Mouse (Mus musculus) common myeloid progenitor, adult 5-6 weeks (primary cell): ENCODE measurements at regions not wholly inside any gene's neighbourhood (a gene's known extent, or its start where the extent isn't known, plus 50 kb on each side); places are given as distances from the start of the nearest gene placed in this dataset.

Experiments used
- ATAC-seq: replicated peaks from 2 replicates; pipeline ENCODE4 v1.8.0; 2016; ENCODE audit warnings: low read depth, mild to moderate bottlenecking, moderate TSS enrichment, inconsistent platforms; ENCODE audit not compliant: poor library complexity, severe bottlenecking

DNA sequence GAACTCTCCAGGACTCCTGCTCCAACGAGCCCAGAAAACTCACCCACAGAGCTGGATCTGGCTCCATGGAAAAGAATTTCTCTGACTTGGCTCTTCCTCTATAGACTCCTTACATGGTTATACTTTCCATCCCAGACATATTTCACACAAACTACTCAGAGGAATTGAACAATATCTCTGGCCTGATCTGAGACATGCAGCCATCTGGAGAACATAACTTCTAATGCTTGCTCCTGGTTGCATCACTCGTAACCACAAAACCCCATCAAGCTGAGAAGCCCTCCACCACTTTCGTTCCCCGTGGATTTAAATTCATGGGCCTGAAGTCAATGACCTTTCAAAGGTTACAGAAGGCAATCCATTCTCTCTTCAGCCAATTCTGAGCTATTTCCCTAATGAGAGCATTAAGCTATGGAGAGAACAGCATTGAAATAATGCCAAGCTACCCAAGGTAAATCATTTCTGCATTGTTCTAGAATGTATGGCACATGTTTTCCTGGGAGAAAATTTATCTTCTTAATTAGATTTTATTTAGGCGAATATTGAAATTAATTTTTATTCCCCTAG is 294.0 kb upstream of the Acvr2a start:
- peak; percentile 87 for ATAC-seq

DNA sequence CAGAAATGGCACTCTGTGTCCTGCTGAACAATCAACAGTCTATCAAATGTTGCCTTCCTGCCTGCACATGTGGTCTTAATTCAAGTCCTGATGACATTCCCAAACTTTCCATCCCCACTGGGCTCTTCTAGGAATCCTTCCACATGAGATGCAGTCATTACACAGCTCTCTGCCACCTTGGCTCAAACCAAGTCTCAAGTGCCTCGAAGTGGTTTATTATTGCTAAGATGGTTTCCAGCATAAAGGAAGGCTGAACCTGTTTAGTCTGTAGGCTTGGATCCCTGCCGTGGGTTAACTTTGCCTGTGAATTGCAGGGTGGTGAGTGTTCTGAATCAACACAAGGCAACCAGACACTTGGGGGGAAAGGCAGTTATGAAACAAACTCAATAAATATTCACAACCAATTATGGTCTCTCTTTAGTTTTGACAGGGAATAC is 293.4 kb upstream of the Acvr2a start:
- no peak for ATAC-seq

DNA sequence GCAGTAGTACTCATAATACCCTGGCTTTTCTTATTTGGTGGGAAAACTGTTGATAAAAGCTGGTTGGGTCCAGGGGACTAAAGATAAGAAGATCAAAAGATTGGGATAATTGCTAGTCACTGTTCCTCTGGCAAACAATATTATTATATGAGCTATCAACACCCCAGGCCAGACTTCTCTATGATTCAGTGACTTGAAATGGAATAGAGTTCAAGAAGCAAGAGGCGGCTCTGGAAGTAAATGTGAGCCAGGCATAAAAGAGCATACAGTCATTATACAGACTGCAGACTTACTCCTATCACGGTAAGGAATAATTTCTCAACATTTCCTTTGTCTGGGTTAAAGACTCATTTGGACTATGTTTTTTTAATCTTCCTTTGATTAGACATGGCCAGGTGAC is 278.5 kb upstream of the Acvr2a start:
- no peak for ATAC-seq

DNA sequence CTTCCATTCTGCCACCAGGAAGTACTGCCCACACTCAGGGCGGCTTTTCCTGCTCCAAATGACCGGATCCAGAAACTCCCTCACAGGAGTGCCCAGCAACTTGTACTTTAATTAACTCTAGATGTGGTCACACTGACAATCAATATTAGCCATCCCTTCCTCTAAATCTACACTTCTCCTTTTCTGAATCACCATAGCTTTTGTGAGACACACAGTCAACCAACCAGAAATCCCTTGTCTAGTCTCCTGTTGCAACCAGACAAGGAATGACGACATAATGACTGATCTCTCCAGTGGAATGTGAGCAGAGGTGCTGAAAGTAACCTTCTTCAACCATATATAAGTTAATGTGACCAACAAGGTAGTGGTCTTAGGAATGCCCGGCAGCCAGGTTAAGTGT is 277.0 kb upstream of the Acvr2a start:
- ATAC-seq = peak; percentile 72; the same call in 1 of the 2 replicates

DNA sequence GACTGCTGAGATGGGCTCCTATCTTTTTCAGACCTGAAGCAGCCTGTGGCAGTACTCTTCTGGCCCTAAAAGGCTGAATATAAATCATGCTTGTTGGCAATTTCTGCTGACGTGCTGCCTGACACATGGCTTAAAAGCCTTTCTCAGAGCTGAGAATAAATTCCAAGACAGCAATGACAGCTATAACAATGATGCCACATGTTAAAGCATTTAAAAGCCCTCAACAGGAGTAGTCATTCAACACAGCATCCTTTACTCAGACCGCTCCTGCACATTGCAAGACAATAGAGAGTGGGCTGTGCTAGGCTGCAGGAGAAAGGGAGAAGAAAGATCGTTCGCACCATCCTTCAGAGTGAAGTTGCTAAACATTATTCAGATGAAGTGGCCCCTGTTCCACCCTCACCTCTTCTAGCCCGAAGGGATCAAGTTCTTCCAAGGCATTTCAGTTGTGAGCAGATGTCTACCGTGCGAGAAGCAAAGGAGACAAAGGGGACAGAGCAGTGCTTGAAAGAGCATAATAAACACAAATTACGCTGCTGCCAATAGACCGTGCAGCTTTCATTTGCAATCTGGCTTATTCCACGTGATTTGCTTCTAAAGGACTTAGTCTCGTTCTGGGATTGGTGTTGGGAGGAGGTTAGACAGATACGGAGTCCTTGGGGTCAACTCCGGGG is 275.1 kb upstream of the Acvr2a start:
- ATAC-seq = no peak

DNA sequence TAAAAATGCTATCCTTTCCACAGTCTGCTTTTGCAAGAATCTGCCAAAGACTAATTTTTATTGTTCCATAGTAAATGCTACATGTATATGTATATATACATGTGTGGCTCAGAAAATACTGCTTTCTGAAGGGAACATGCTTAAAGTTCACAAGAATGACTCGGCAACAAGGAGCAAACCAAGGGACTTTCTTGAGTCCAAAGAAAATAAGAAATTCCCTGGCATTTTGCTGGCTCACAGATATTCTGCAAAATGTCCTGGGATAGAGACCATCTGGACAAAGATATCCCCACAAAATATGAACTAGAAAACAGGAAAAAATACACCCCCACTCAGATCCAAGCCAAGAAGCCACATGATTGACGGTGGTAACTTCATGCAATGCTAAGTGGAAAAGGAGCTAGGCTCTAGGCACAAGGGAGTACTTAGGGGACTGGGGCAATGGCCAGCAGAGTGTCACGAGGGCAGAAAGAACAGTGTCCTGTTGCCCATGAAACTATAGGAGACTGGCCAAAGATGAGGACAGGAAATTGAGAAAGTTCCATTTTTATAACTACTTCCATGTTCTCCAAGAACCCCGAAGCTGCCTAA is 274.3 kb upstream of the Acvr2a start:
- no peak for ATAC-seq

DNA sequence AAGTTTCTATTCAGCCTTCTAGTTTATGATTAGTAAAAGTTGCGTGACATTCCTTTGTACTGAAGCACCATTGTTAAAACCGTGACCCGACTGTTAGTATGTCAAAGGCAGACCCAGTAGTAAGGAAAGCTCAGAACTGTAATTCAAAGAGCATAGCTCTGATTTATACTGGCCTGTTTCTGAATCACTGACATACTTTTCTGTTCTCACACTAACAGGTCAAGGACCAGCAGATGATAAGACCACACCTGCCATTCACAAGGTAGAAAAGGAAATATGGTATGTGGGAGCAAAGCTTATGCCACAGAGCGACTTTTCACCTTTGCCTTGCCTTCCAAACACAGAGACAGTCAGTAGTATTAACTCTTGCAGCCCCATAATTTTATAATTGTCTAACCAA is 269.5 kb upstream of the Acvr2a start:
- no peak for ATAC-seq

DNA sequence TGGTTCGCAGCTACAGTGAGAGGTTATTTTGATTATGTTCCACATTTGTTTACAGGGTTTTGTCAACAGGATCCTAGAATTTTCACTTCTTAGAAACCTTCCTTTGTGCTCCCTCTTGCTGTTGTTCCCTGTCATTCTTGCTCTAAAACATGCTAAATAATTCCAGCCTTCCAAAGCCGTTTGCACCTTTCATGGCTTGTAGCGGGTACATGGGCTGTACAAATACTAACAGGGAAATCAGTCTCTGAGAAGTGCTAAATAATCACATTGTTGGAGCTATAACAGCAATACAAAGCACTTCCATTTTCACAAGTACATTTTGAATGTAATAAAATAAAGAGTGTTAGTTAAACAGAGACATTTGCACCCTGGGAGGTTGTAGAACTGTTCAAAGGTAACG is 268.8 kb upstream of the Acvr2a start:
- ATAC-seq = no peak

DNA sequence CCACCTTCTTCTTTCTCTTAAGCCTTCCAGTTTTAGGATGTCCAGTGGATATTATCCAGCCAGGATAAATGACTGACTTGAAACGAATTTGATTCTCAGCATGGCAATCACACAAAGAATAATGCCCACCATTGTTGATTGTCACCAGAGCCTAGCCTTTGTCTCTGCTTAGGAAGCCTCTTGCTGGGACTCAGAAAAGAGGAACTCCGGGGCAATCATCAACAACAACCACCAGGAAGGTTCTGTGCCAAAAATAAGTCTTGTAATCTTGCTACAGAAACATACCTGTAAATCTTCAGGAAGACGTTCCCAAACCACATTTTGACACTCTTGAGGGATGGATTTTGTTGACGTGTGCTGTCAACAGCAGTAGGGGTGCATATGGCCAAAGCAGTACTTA is 268.2 kb upstream of the Acvr2a start:
- peak; percentile 87 for ATAC-seq

DNA sequence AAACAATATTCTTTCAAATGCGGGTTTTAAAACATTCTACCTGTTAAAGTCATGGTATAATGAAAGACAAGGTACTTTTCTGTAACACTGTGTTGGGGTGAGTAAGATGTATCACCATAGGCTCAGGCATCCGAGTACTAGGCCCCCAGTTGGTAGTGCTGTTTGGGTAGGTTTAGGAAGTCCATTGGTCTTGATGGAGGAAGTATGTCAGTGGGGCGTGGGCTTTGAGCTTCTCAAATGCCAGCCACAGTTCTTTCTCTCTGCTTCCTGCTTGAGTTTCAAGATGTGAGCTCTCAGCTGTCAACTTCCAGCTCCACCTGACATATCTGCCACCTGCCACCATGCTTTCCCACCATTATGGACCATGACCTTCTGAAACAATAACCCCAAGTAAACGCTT is 267.7 kb upstream of the Acvr2a start:
- ATAC-seq = peak; percentile 54; the same call in 1 of the 2 replicates

DNA sequence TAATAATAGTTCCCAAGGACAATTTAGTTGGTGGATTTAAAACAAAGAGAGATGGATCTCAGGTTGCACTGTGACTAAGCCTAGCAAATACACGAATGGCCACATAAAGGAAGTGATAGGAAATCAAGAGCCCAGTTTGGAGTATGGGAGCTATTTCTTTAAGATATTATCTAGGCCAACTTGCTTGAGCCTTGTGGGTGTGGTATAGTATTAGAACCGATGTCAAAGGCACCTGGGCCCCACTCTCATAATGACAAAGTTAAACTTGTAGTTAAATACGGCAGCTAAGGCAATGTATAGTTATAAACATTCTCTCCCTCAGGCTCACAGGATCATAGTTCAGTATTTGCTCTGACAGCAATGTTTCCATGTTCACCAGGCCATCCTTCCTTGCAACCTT is 257.3 kb upstream of the Acvr2a start:
- no peak for ATAC-seq

DNA sequence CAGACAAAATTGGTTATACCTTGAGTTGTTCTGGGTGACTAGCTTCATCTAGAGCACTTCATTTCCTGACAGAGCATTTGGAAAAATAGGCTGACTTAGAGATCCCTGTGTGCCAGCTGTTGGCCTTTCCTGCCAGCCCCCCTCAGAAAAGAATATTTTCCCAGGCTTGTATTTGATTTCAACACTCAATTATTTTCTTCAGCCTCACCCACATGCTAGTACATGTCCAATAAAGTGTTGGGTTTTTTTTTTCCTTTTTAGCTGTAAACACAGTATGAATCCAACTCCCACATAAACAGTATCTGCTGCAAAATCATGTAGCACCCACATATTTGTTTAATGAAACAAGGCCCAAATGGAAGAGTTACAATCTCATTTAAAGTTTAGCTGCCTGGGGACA is 256.8 kb upstream of the Acvr2a start:
- ATAC-seq = no peak

DNA sequence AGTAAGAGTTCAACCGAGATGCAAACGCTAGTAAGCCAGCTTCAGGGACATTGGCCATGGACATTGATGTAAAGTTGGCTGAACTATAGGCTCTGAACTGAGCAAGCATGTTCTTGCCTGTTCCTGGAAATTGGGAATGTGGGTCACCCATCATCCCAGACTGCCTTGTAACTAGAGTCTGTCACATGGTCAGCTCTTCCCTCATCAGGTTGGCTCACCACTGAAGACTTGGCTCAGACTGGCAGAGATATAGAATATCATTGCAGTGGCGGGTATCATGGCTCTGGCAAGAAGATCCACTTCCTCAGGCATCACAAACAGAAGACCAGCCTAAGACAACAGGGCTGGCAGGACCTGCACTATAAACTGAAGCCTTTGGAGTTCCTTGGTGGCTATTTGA is 255.3 kb upstream of the Acvr2a start:
- no peak for ATAC-seq

DNA sequence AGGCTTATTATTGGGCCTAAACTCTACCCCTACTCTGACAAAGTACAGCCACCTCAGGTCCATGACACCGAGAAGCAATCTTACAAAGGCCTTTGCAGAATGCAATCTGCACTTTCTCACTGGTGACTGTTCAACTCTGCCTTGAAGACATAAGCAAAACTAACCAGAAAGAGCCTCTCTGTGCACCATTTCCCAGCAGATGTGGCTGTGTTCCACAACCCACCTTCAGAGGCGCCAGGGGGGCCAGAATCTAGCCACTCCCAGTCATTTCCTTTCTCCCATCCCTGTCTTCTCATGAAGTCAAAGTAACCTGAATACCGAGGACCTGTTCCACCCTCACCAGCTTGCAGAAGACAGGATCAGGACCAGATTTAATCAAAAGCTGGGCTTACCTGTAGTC is 250.3 kb upstream of the Acvr2a start:
- no peak for ATAC-seq

DNA sequence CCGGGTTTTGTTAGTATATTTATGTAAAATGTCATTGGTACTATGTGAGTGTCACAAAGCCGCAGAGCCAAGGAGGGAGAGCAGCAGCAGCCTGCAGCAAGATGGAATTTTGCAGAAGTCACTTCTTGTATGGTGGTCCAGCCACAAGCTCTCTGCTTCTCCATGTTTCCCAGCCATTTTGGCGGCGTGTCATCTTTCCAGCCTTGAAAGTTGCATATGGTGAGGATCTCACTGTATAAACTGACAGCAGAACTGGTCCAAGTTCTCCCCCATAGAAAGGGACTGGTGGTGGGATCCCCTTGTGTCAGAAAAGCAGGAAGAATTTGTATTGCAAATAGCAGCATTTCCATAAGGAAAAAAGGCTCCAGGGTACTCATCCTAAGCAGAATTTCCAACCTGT is 249.7 kb upstream of the Acvr2a start:
- 0 out of 2 replicates have a peak, but pooled peaks have one; percentile 22 for ATAC-seq

DNA sequence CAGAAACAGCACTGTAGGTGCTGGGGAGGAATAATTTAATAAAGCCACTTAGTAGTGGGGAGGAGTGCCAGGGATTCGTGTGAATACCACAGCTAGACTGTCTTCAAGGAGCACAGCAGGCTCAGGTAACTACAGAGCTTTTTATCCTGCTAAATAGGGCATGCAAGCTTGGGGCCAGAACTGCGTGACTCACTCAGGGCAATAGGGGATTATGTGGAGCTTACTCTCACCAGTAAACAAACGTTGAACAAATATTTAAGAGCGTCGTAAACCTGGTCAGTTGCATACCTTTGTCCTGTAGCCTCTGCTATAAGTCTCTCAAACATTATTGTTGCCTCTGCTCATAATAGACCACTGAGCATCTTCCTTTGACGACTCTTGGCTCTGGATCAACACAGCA is 246.0 kb upstream of the Acvr2a start:
- no peak for ATAC-seq

DNA sequence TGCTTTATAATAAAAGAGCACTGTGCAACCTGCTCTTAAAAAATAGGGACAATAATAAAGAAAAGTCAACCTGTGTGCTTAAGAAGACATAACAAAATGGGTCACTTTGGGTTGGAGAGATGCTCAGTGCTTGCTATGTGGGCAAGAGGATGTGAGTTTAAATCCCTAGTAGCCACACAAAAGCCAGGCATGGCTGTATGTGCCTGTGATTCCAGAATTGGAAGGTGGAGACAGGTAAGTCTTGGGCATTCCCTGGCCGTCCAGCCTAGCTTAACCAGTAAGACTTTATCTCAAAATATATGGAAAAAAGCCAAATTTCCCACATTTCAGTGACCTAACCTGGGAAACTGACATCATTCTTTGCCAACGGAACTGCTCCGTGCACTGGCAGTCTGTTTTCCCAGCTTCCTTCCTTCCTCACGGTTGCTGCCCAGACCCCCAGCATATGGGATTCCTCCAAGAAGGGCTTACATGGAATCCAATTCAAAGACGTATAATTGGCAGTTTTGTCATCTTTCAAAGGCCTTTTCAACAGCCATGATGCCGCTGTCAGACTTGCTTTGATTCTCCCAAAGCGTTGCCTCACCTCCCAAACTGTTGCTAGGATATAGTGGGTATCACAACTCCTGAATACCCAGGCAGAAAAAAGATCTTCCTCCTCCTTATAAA is 227.6 kb upstream of the Acvr2a start:
- no peak for ATAC-seq

DNA sequence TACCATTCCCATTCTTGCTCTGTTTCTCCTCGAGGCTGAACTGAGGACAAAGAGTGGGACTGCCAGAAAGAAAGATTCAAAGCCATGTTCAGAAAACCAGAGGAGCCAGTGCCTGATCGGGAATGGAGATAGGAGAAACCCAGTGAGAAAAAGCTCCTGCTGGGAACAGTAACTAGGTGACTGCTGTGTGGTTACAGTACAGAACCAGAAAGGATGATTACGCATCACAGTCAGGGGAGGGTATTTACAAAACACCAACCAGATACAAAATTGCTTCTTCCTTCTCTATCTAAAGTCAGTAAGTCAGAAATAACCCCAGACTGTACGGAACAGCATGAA is 227.1 kb upstream of the Acvr2a start:
- ATAC-seq = no peak

DNA sequence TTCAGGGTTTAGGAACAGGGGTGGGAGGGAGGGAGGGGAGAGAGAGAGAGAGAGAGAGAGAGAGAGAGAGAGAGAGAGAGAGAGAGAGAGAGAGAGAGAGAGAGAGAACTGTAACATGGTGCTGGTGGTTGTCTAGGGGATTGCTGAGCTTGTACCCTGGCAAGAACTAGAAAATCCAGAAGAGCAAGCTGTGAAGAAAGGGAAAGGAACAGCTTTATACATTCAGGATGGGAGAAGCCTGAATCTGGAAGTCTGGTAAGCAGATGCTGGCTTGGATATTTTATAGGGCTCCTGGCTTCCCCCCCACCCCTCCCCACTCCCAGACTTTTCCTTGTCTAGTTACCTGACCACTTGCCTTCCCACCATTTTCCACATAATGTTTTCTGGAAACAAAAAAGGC is 224.2 kb upstream of the Acvr2a start:
- ATAC-seq = no peak

DNA sequence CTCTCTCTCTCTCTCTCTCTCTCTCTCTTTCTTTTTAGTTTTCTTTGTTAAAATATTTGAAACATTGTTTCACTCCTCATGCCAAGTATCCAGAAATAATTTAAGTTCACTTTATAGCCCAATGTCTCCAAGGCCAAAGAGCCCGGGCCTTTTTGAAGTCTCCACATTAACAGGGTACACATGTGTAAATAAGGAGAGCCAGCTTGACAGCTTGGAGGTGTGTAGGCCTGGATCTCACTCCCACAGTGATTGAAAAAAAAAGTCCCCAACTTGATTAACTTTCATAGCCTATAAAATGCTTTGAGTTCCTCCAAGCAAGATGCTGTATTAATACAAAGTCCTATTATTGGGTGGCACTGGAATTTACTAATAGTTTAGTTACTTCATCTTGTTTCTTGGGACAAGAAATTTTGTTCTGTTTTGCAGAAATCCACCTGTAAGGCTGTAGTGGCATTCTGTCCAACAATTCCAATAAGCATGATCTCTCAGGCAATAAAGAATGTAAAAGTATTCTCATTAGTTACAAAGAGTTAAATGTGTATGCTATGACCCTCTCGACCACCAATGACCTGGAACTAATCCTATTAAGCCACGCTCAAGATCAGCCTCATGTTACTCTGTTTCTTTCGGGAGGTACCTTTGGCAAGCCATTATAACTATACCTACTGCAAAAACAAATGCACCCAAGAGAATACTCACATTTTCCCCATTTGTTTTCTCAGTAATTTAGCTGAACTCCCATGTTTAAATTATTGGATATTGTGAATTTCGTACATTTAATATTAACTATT is 215.9 kb upstream of the Acvr2a start:
- no peak for ATAC-seq

DNA sequence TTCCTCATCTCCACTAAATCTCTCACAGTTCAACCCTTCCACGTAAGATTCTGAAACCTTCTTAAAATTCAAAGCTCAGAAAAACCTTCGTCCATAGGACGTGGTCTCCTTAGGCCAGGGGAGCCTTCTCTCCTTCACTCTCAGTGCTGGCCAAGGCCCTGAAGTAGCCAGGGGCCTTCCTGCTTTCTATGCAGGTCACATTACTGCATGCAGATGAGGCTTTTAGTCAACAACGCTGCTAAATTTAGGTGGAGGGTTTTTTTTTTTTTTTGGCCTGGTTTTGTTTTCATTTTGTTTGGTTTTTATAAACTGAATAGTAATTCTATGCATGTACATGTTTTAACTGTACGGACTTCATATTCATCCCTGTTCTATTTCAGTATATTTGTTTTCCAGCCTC is 214.5 kb upstream of the Acvr2a start:
- no peak for ATAC-seq
